Mouse (Mus musculus) retina, embryonic 14.5 days (tissue): ENCODE measurements around the gene Ddx43.

Source experiments
- DNase-seq: peaks from one replicate; pipeline ENCODE4 v3.0.0-alpha.2; 2015; ENCODE audit warnings: low spot score

Gene Ddx43

DNA sequence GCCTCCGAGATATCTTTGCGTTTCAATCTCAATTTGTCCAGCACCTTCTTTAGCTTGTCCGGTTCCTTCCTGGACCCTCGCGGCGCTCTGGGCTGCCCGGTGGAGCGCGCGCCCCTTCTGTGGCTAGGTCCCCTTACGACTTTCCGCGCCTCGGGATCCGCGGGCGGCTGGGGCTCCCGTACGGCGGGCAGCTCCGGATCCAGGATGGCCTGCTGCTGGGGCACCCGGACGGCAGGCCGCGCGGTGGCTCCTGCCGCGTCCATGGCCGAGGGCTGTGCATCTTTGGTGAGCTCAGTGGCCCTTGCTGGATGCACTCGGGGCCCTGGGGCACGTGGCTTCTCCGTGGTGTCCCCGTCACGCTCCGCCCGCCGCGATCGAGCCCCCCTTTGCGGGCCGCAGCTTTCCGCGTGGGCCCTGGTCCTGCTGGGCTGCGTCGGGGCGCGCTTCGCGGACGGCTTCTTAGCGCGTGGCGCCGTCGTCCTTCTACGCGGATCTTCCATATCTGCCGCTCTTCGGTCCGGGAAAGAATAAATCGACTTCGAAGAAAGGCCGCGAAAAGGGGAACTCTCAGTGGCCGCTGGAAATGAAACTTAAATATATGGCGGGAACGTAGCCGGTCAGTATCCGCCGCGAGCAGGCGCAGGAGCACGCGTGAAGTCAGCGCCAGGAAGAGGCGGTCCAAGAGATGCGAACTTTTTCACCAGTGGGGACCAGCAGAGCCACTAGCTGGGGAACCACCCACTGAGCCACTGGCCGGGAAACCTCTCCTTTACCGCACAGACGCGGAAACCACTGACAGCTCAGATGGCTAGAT lies 47.2 kb downstream of the Ddx43 start, which contains the start of gene Cgas:
Gene Cgas, minus strand, starts transcription at position 659 of the 814 bp plus-strand sequence.
- peak; percentile 40 for DNase-seq

DNA sequence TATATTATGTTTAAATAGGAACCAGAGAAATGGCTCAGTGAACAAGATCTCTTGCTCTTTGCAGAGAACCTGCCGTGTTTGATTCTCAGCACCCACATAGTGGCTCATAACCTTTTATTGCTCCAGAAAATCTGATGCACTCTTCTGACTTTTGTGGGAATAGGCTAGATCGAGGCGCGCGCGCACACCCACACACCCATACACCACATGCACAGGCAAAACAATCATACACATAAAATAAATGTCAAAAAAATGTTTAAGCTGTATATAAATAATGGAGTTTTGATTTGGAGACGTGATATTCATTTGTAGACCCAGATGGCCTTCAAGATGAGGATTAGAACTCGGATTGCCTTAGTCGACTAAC lies 52.0 kb downstream of the Ddx43 start:
- DNase-seq = no peak

DNA sequence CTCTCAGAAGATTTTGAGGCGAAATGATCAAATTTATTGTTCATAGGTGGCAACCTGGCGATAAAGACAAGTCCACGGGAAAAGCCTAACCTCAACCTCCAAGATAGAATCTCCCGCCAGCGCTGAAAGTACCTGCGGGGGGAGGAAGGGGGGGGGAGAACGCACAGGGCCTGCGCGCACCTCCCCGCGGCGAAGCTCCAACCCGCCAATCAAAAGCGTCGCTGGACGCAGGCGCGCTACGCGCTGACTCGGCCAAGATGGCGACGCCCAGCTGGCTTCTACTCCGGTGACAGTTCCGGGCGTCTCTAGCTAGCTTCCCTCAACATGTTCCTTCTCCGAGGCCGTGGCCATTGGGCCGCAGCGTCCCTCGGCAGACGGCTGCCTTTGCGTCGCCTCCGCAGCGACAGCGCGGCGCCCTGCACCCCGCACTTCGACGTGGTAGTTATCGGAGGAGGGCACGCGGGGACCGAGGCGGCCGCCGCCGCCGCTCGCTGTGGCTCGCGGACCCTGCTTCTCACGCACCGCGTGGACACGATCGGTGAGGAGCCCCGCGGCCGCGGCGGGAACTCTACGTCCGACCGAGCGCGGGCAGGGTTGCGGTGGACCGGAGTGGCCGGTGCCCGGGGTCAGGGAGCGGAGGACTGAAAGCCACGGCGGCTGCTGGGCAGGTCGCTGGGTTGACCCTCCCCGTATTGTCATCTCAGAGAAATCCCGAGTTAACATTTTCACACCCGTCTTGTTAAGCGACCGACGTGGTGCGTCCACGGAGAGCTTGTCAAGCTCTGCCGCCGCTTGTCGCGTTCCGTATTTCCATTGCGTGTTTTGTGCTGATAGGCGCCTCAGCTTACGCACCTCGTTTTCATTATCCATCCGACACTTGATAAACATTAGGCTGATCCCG lies 52.6 kb downstream of the Ddx43 start, which contains the start of the genes Mto1 and Gm17324:
Gene Mto1, plus strand, starts transcription at position 236 of the 901 bp plus-strand sequence.
Gene Gm17324, minus strand, starts transcription at position 814 of the 901 bp plus-strand sequence.
- DNase-seq = peak; percentile 95

DNA sequence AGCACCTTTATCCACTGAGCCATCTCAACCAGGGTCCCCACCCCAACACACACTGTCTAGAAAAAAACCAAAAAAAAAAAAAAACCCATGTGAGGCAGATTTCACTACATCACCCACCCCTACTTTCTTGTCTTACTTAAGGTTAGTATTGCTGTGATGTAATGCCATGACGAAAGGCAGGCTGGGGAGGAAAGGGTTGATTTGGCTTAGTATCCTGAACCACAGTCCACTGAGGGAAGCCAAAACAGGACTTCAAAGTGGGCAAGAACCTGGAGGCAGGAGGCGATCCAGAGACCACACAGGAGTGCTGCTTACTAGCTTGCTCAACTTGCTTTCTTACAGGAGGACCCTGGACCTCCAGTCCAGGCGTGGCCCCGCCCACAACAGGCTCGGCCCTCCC lies 54.8 kb downstream of the Ddx43 start:
- no peak for DNase-seq

DNA sequence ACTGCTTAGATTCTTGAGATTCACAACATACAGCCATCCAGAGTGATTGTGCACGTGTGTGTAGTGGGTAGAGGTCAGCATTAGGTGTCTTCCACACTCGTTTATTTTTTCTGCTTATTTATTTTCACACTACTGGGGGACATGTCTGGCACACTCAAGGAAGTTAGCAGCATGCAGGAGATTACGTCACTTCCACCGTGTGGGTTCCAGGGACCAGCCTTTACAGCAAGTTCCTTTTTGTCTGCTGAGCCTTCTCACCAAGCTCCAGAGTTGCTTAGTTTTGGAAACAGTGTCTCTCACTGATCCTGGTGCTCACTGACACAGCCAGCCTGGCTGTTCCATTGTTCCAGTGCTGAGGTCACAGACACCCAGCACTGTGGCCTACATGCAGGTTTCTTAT lies 55.8 kb downstream of the Ddx43 start:
- no peak for DNase-seq

DNA sequence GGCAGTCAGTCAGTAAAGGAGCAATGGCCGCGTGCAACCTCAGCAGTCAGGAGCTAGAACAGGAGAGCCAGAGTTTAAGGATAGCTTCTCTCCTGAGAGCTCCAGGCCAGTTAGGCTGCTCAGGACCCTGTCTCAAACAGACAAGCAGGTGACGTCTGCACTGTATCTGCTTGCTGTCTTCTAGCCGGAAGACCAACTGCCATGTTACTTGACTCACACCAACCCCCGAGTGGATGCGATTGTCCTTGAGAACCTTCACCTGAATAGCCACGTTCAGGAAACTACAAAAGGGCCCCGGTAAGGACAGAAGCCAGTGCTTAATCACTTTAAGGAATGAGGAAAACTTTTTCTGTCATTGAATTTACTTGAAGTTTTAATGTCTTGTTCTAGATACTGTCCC lies 61.4 kb downstream of the Ddx43 start:
- DNase-seq = no peak

DNA sequence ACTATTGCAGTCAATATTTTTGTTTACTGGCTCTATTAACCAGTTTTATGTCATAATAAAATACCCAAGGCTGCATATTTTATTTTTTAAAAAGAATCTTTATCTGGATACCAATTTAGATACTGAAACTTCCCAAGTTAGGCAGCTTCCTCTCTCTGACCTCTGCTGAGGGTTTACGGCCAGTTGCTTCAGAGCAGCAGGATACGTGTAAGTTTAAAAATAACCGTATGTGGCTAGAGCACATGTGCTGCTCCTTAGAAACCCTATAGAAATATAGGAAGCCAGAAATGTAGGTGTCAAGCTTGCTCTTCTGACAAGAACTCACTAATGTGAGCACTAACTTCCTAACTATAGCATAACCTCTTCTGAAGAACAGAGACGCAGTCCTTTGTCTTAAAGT lies 67.8 kb downstream of the Ddx43 start:
- DNase-seq = no peak

DNA sequence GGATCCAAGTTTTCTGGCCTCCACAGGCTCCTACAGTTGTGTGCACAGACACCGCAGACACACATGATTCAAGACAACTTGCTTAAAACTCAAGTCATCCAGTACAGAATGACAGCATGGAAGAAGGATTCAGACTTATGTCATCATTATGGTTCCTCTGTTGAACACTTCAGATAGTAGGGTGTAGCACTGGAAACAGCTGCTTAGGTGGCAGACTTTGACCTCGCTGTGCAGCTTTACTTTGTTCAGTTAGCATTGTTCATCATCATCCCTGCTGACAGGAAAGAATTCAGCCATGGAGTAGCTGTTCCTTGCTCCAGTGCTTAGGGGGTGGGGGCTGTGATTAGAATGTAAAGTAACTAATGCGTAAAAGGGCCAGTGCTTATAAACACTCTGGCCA lies 70.1 kb downstream of the Ddx43 start:
- no peak for DNase-seq
